Mouse (Mus musculus): Measurements from ENCODE around the gene Mcf2l. TPM values are rescaled to one million over a fixed set of nuclear protein-coding genes. Genes with fewer than 3 reads are reported as not detected.

Gene Mcf2l
- polyA plus RNA-seq, 1 experiment from 2014 or later: 13.4 TPM

- H3K9me3 ChIP-seq (ENCODE audit: low read depth, low read length): no peaks in the 10 kb centered on the region
- DNase-seq (no peak), ATAC-seq (ENCODE audit: insufficient read depth) (no peak)
- 80% methylated on average over 18 of the region's 18 CpGs for WGBS
- no peaks in the 10 kb centered on the region for H3K36me3 ChIP-seq (ENCODE audit: insufficient read depth)
- TF ChIP-seq CTCF (IDR thresholded peaks at IDR 0.05; ENCODE audit: low read depth): no peak
- H3K4me3 ChIP-seq (ENCODE audit: low read depth, low read length): no peak overlapping the region
- H3K4me1 ChIP-seq (ENCODE audit: insufficient read depth): no peaks in the 10 kb centered on the region
- no peak overlapping the region for H3K4me2 ChIP-seq
- no peaks in the 10 kb centered on the region for H3K27me3 ChIP-seq (ENCODE audit: insufficient read depth, low read length)
- H3K9ac ChIP-seq: no peak overlapping the region
- no peak overlapping the region for H3K27ac ChIP-seq (ENCODE audit: low read depth)
These were observed 110.3 kb downstream of the Mcf2l start for GRCm38 (mm10) chr8:12983681-12984467.

GRCm38 (mm10) chr8:12984601-12985243 lies 111.1 kb downstream of the Mcf2l start:
- WGBS: 81% methylated on average over 17 of the region's 17 CpGs
- Histone ChIP-seq H3K27me3 (ENCODE audit: insufficient read depth, low read length) (no peaks in the 10 kb centered on the region), H3K4me3 (ENCODE audit: low read depth, low read length) (no peak overlapping the region), H3K4me1 (ENCODE audit: insufficient read depth) (no peaks in the 10 kb centered on the region), H3K36me3 (ENCODE audit: insufficient read depth) (no peaks in the 10 kb centered on the region), H3K9ac (no peak overlapping the region), H3K9me3 (ENCODE audit: low read depth, low read length) (no peaks in the 10 kb centered on the region), H3K4me2 (no peak overlapping the region), H3K27ac (ENCODE audit: low read depth) (no peak overlapping the region)
- TF ChIP-seq CTCF (IDR thresholded peaks at IDR 0.05; ENCODE audit: low read depth): no peak
- no peak for DNase-seq
- ATAC-seq (ENCODE audit: insufficient read depth): no peak

GRCm38 (mm10) chr8:12985259-12985658 lies 111.7 kb downstream of the Mcf2l start:
- Histone ChIP-seq H3K9ac (no peak overlapping the region), H3K27me3 (ENCODE audit: insufficient read depth, low read length) (no peaks in the 10 kb centered on the region), H3K4me1 (ENCODE audit: insufficient read depth) (no peaks in the 10 kb centered on the region), H3K27ac (ENCODE audit: low read depth) (no peak overlapping the region), H3K4me3 (ENCODE audit: low read depth, low read length) (no peak overlapping the region), H3K9me3 (ENCODE audit: low read depth, low read length) (no peaks in the 10 kb centered on the region), H3K4me2 (no peak overlapping the region), H3K36me3 (ENCODE audit: insufficient read depth) (no peaks in the 10 kb centered on the region)
- ATAC-seq (ENCODE audit: insufficient read depth) (no peak), DNase-seq (no peak)
- no peak for TF ChIP-seq CTCF (IDR thresholded peaks at IDR 0.05; ENCODE audit: low read depth)
- 86% methylated on average over 13 of the region's 13 CpGs for WGBS

- no peak for ATAC-seq (ENCODE audit: insufficient read depth)
- no peak overlapping the region for H3K27ac ChIP-seq (ENCODE audit: low read depth)
- H3K4me2 ChIP-seq: no peak overlapping the region
- DNase-seq: no peak
- TF ChIP-seq CTCF (IDR thresholded peaks at IDR 0.05; ENCODE audit: low read depth): no peak
- H3K9me3 ChIP-seq (ENCODE audit: low read depth, low read length): no peaks in the 10 kb centered on the region
- no peak overlapping the region for H3K9ac ChIP-seq
- H3K4me3 ChIP-seq (ENCODE audit: low read depth, low read length): no peak overlapping the region
- H3K4me1 ChIP-seq (ENCODE audit: insufficient read depth): no peaks in the 10 kb centered on the region
- no peaks in the 10 kb centered on the region for H3K36me3 ChIP-seq (ENCODE audit: insufficient read depth)
- H3K27me3 ChIP-seq (ENCODE audit: insufficient read depth, low read length): no peaks in the 10 kb centered on the region
- WGBS: 78% methylated on average over 8 of the region's 8 CpGs
These were observed 114.0 kb downstream of the Mcf2l start for GRCm38 (mm10) chr8:12987571-12987970.

- H3K9me3 ChIP-seq (ENCODE audit: low read depth, low read length): no peaks in the 10 kb centered on the region
- no peaks in the 10 kb centered on the region for H3K27me3 ChIP-seq (ENCODE audit: insufficient read depth, low read length)
- H3K4me3 ChIP-seq (ENCODE audit: low read depth, low read length): no peak overlapping the region
- 75% methylated on average over 13 of the region's 13 CpGs for WGBS
- DNase-seq (peak; percentile 7), ATAC-seq (ENCODE audit: insufficient read depth) (no peak)
- no peak overlapping the region for H3K27ac ChIP-seq (ENCODE audit: low read depth)
- TF ChIP-seq CTCF (IDR thresholded peaks at IDR 0.05; ENCODE audit: low read depth): peak; percentile 23; the same call in 1 of the 2 replicates
- no peak overlapping the region for H3K4me2 ChIP-seq
- H3K9ac ChIP-seq: no peak overlapping the region
- H3K36me3 ChIP-seq (ENCODE audit: insufficient read depth): no peaks in the 10 kb centered on the region
- H3K4me1 ChIP-seq (ENCODE audit: insufficient read depth): no peaks in the 10 kb centered on the region
These were observed 115.3 kb downstream of the Mcf2l start for GRCm38 (mm10) chr8:12988722-12989430.

- ATAC-seq (ENCODE audit: insufficient read depth) (no peak), DNase-seq (no peak)
- Histone ChIP-seq H3K4me1 (ENCODE audit: insufficient read depth) (no peaks in the 10 kb centered on the region), H3K9me3 (ENCODE audit: low read depth, low read length) (no peaks in the 10 kb centered on the region), H3K9ac (no peak overlapping the region), H3K4me3 (ENCODE audit: low read depth, low read length) (no peak overlapping the region), H3K36me3 (ENCODE audit: insufficient read depth) (no peaks in the 10 kb centered on the region), H3K27ac (ENCODE audit: low read depth) (no peak overlapping the region), H3K27me3 (ENCODE audit: insufficient read depth, low read length) (no peaks in the 10 kb centered on the region), H3K4me2 (no peak overlapping the region)
- TF ChIP-seq CTCF (IDR thresholded peaks at IDR 0.05; ENCODE audit: low read depth): no peak
- WGBS: 69% methylated on average over 10 of the region's 10 CpGs
These were observed 117.8 kb downstream of the Mcf2l start for GRCm38 (mm10) chr8:12991411-12991810.

GRCm38 (mm10) chr8:12994468-12994867 lies 120.9 kb downstream of the Mcf2l start:
- Histone ChIP-seq H3K4me1 (ENCODE audit: insufficient read depth) (no peaks in the 10 kb centered on the region), H3K4me2 (no peak overlapping the region), H3K9me3 (ENCODE audit: low read depth, low read length) (no peaks in the 10 kb centered on the region), H3K36me3 (ENCODE audit: insufficient read depth) (no peaks in the 10 kb centered on the region), H3K4me3 (ENCODE audit: low read depth, low read length) (no peak overlapping the region), H3K27me3 (ENCODE audit: insufficient read depth, low read length) (no peaks in the 10 kb centered on the region), H3K9ac (no peak overlapping the region), H3K27ac (ENCODE audit: low read depth) (no peak overlapping the region)
- ATAC-seq (ENCODE audit: insufficient read depth): no peak
- no peak for TF ChIP-seq CTCF (IDR thresholded peaks at IDR 0.05; ENCODE audit: low read depth)
- WGBS: 68% methylated on average over 5 of the region's 5 CpGs
- no peak for DNase-seq
